Mouse (Mus musculus) layer of hippocampus, adult 11-12 months (tissue): ENCODE results near the gene Hmgcr.

ENCODE experiments used
- DNase-seq: peaks from one replicate; pipeline ENCODE4 v3.0.0; 2022; ENCODE audit warnings: low spot score

The Hmgcr gene

DNA sequence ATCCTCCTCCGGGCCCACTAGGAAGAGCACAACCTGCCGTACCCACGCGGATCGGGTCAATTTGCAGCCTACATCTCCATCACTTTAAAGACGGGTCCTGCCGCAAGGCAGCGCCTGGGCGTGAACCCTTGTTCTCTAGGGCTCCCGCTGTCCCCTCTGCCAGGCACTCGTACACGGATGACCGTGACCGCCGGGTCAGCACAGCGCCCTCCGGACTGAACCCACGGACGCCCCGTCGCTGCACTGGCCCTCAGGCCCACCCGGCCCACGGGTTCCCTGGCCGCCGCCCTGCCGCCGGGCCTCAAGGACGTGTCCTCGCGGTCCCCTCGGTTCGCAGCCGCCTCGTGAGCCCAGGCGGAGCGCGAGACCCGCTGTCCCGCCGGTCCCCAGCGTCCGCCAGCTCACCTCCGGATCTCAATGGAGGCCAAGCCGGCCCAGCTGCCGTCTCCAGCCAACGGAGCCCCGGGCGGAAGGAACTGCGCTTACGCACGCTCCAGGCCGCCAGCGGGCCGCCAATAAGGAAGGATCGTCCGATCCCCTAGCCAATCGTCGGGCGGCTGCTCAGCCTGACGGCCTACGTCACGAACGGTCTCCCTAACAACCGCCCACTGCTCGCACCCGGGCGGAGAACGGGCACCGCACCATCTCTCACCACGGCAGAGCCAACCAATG lies at the start of gene Hmgcr:
Gene Hmgcr, minus strand, starts transcription at position 531 of the 672 bp plus-strand sequence.
- peak; percentile 99 for DNase-seq

DNA sequence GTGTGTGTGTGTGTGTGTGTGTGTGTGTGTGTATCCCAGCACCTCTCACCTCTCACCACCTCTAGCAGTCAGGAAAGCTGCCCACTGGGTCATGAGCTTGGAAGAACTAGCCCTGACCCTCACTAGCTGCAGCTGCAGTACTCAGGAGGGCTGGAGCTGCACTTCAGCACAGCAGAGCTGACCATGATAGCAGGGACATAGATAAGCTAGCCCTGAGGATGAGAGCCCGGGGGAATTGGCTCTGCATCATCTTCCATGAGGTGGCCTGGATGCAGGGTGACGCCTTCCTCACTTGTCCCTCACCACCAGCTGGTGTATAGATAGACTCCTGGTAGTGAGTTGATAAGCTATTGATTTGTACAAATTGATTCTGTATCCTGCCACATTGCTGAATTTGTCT lies 49.3 kb upstream of the Hmgcr start:
- no peak for DNase-seq

DNA sequence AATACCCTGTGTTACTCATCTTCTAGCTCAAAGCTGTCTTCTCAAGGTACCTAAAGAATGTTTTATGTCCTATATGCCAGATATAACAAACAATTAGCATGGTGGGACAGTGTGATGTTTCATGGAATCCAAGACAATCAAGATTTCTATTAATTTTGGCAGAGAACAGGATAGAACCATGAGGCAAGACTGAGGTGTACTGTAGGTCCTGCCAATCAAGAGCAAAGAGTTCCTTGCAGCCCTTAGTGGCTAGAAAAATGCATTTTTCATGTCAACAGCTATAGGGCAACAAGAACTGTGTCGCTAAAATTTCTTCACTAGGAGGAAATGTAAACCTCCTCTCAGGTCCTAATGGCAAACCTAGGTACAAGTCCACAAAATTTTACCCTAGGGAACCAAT lies 47.1 kb upstream of the Hmgcr start:
- no peak for DNase-seq

DNA sequence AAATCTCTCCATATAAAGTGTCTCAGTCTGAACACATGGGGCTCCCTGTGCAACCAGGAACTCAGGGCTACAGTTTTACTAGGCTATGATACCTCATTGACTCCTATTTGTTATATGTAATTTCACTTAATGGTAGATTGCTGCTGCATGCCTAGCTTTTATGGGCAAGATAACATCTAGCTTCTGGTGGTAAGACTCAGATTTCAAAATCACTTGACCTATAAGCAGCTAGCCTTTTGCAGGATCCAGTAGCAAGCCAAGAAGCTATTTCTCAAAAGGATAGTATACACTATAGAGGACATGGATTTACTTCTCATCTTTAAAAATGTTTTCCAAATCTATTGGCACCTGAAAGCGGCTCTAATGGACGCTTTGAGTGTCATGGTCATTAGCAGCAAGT lies 45.6 kb upstream of the Hmgcr start:
- no peak for DNase-seq

DNA sequence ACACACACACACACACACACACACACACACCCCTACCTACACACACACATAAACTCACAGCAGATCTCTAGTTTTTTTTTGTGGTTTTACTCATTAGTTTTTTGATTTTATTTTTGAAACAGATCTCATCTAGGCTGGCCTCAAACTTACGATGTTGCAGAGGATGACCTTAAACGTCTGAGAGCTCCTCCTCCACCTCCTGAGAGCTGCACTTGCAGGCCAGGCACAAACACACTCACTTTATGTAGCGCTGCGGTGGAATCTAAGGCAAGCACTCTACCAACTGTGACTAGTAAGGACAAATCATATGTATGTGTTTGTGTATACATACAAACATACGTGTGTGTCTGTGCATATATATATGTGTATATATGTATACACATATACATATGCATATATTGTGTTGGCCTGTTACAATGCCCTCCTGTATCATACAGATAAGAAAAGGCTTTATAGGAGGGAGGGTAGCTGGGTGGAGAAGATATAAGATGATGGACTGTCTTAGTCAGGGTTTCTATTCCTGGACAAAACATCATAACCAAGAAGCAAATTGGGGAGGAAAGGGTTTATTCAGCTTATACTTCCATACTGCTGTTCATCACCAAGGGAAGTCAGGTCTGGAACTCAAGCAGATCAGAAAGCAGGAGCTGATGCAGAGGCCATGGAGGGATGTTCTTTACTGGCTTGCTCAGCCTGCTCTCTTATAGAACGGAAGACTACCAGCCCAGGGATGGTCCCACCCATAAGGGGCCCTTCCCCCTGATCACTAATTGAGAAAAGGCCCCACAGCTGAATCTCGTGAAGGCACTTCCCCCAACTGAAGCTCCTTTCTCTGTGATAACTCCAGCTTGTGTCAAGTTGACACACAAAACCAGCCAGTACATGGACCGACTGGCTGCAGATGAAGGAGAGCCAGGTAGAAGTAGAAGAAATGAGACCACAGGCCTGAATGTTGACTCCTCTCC lies 38.8 kb upstream of the Hmgcr start:
- DNase-seq: no peak

DNA sequence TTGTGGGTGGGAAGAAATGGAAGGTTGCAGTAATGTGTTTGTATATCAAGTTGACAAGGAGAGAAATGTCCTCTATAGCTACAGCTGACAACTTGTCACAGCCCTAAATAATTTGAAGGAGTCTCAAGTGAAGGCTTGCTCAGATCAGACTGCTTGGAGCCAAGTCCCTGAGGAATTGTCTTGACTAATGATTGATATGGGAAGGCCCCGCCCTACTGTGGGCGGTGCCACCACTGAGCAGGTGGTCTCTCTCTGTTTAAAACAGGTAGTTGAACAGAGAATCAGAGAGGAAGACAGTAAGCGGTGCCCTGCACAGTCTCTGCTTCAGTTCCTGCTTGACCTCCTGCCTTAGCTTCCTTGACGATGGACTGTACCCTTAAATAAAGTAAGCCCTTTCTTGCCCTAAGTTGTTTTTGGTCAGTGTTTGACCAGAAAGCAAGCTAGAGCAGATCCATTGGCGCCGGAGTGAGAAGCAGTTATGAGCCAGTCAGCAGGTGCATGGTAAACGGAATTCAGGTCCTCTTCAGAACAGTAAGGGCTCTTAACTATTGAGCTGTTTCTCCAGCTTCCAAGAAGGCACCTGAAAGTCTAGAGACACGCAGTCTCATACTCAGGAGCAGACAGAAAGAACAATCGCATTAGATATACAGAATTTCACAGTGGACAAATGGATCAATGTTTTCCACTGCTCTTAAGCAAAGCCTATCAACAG lies 32.0 kb upstream of the Hmgcr start:
- no peak for DNase-seq

DNA sequence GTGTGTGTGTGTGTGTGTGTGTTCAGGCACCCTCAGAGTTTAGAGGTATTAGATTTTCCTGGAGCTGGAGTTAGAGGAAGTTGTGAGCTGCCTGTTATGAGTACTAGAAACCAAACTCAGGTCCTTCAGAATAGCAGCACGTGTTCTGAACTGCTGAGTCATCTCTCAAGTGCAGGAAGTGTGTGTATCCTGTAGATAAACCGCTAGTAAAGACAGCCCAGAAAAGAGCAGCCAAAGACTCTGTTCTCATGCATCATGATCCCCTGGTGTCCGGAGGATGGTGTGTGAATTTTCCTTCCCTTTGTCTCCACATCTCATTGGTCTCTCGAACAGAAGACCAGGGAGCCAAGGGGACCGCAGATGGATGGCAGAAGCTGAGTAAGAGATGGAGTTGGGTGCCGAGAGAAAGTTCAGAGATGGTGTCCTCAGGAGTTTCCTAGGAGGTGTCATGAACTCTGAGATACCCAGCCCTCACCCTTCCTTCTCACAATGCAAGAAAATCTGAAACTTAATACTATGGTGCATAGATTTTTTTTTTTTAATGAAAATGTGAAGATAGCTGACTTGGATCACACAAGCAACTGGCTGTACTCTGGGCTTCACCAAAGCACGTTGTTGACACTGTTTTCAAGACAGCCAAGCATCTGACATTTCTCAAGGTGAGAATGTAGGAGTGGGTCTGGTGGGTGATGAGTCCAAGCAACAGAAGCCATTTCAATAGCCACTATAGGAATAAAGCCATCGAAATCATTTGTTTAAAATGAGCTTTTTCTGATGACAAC lies 27.3 kb upstream of the Hmgcr start:
- no peak for DNase-seq

DNA sequence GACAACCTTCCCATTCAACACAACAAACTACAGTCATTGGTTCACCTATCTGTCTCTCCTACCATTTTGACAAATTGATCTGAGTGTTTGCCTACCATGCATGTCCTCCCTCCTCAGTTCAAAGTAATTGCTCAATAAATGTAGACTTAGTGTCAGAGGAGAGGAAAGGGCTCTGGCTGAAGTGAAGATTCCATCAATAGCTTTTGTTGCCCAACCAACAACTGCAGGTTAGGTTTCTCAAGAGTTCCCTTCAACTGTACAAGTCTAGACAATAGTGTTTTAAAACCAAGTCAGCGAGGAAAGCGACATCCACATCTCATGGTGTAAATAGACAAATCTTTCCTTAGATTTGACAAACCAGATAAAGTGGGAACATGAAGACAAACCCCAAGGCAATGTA lies 24.7 kb upstream of the Hmgcr start:
- no peak for DNase-seq

DNA sequence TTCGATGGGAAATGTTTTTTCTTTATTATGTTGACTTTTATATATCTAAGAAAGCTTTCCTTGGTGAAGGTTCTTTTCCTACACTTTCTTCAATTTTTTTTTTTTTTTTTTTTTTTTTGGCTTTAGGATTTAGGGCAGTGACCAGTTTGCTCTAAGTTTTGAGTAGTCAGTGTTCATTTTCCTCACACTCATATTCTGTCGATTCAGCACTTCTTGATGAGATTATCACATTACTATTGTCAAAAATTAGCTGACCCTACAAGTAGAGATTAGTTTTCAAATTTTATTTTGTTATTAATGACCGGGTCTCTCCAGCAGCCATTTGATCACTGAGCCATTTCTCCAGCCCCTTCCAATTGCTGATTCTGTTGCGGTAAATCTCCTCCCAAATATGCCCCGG lies 19.2 kb upstream of the Hmgcr start:
- no peak for DNase-seq

DNA sequence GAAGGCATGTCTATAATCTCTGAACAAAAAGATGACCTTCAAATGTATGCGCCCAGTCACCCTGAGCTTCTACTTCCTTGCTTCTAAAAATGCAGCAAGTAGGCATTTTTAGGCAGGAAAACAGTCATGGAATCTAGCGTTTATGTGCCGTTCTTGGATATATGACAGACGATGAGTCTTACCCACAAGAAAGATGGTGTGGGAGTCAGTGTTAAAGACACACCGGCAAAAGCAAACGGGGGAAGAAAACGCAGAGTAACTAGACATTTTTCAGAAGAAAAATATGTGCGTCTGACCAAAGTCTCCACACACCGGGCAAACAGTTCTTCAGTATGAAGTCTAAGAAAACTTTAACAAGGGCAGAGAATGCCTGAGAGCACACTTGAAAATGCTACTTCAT lies 16.5 kb upstream of the Hmgcr start:
- DNase-seq: no peak

DNA sequence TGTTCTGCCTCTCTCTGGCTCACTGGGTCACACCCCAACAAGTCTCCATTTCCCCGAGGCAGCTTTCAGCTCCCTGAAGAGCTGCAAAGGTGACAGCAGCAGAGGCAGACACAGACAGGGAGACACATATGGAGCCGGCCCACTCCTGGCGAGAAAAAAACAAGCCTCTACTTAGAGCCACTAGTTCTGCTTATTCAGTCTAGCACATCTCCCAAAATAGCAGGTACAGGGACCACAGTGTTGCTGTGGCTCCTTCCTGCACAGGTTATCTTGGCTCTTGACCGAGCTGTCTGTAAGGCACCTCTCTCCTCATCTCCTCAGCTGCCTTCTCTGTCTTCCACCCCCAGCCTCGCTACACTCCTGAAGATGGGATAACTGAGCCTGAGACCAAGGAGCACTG lies 14.0 kb upstream of the Hmgcr start:
- DNase-seq: no peak

DNA sequence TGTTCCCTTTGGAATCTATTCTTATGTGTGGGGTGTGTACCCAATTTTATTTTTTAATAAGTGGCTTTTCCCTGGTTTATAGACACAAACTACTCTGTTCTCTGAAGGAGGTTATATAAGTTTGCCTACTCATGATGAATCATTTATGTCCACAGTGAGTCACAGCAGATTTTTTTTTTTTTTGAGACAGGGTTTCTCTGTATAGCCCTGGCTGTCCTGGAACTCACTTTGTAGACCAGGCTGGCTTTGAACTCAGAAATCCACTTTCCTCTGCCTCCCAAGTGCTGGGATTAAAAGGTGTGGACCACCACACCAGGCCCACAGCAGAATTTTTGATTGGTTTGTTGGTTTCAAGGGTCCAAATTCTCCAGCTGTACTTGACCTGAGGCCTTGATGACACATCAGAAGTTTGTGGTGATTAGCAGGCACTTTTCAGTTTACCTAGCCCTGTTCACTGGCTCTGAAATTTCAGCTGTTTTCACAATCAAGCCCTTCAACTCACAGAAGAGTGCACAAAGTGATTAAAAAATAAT lies 10.4 kb upstream of the Hmgcr start:
- no peak for DNase-seq

DNA sequence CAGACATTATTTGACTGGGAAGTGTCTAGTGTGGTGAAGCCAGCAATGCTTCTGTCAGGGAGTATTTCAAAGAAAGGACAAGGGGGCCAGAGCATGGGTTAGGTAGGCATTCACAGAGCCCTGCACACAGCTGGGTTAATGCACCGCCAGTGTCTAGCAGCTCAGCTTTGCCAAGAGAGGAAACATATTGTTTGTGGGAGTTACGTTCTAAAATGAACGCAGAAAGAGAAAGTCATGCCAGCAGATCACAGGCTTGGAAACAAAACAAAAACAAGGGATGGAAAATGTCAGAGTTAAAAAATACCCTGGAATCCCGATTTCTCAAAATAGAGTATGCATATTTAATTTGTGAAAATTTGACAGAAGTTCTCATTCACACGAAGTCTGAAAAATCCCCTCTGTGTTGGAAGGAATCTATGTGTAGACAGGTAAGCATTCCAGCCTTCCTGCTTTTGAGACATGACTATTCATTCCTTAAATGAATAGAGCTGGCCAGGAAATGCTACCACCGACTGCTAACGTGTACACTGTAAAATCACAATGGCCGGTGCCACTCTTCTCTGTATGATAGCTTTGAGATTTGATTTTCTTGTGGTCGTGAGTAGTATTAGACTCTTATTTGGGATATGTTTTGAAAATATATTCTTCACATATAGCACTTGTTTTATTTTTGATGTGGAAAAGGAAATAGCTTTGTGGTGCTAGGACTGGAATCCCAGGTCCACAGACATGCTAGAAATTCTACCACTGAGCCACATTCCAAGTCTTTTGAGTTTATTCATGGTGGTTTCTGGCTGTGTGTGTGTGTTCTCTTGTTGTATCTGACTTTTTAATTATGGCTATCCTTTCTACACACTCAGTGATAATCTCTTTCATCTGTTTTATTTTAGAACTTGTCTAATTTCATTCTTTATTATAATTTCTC lies 9.7 kb upstream of the Hmgcr start:
- DNase-seq: peak; percentile 52

DNA sequence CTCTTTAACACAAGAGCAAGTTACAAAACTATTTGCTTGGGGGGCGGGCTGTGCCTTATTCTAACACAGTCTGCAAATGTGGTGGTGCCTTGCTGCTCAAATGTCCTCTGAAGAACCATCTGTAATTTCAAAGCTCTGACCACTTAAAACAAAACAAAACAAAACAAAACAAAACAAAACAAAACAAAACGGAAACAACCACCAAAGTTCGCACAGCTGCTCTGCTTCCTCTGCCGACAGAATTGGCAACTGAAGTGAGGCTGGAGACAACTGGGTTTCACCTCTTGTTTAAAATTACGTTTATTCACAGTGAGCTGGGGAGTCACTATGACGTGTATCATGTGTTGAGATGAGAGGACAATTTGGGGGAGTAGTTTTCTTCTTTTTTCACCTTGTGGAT lies 7.9 kb upstream of the Hmgcr start:
- DNase-seq: no peak

DNA sequence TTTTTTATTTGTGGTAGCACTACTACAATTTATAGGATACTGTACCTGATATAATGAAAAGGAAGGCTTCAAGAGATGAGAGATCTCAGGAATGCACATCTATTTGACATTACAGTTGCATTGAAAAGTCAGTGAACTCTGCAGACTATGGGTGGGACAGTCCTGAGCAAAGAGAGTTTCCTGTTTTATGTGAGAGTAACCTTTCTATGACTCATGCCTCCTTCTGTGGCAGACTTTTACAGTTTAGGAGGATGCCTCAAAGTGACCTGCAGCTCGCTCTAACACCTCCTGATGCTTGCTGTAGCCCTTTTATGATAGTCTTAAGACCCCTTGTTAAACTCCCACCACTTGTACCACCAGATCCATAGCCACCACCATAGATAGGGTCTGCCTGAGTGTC lies 6.3 kb upstream of the Hmgcr start:
- no peak for DNase-seq

DNA sequence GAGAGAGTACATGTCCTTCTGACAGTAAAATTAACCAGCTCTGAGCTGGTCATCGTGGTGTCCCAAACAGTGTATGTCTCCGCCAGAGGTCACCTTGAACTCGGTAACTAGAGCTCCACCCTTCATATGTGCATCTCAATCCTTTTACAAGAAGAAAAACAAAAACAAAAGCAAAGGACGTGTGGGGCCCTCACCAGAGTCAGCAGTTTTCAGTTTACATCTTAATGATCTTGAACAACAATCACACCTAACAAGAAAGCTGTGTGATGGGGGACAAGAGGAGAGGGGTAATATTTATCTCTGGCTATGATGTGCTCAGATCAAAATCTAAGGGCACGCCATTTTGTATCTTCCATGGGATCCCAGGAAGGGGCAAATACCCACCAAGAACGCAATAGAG lies 5.0 kb upstream of the Hmgcr start:
- no peak for DNase-seq

DNA sequence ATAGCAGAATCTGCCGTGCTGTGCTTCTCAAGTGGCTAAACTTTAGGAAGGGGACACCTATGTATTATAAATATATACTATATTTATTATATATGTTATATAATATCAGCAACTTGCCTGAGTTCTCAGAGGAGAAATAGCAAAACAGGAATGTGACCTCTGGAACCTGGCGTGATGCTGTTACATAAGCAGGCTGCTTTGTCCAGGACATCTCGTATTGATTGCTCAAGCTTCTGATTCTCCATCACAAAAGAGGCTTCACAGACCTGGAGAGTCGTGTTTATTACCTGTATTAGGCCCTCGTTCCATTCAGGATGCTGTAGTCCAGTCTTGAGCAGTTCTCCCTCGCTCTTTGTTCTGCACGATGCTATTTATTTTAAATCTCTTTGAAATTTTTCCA lies 3.1 kb upstream of the Hmgcr start:
- no peak for DNase-seq

DNA sequence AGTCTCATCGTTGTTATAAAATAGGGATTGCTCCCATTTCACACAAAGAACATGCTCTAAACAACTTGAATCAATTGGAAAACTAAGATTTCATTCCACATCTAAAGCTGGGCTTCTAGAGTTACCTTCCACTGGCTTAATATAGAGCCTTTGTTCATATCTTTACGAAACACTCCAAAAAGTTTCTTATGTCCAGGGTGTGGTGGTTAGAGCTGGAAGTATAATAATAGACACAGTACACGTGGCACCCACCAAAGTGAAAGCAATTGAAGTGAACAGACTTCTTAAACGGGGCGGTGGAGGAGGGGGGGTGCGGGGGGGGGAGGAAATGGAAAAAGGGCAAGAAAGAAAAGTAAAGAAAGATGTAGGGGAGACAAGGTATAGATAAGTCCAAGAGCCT lies 1.5 kb upstream of the Hmgcr start:
- DNase-seq: no peak

DNA sequence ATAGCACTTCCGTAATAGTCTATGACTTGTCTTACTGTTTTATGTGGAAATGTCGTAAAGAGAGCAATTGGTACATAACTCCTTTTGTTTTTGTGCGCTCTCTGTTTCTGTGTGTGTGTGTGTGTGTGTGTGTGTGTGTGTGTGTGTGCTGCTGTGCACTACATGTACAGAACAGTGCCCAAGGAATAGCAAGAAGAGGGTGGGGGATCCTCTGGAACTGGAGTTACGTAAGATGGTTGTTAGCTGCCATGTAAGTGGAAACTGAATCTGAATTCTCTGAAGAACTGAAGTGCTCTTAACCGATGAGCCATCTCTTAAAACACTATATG lies 1.1 kb upstream of the Hmgcr start:
- DNase-seq: no peak

DNA sequence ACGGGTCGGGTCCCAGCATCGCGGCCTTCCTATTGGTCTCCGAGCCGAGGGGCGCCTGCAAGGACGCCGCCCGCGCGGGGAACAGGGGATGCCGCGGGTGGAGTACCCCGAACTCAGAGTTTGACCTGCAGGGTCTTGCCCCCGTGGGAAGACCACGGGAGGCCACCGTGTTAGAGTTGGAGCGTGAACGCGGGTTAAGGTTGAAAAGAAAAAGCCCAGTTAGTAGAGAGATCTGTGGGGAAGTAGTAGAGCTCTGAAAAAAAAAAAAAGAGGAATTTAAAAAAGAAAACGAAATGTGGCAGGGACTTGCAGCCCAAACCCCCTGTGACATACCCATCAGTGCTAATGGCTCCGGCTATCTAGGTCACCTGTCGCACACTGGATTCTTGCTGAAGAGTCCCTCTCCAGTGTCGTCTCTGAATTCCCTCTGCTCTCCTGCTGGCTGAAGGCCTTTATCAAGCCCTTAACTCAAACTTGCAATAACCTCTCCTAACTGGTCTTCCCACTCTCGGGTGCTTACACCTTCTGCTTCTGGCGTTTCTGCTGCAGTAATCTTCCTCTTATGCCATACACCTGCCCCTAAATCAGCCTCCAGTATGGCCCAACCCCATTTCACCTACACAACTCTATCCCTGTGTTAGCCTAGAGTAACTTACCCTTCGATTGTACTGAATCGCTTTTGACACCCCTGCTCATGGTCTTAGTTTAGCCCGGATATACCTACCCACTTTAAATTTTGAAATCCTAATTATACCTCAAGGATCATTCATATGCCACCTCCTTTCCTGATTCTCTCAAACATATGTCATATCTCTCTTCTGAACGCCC lies 556 bp upstream of the Hmgcr start:
- DNase-seq: no peak
